Mouse (Mus musculus): ENCODE data around the gene Dgki.

GRCm38 (mm10) chr6:36809747-36810285 is 490.2 kb downstream of the Dgki start, which contains the start of gene Ptn:
- TF ChIP-seq CTCF (IDR thresholded peaks at IDR 0.05; ENCODE audit: low read depth) (no peak), EP300 (IDR thresholded peaks at IDR 0.05; ENCODE audit: low read depth) (no peak)

All from liver, embryonic 14.5 days (tissue).